Mouse (Mus musculus): ENCODE results near the gene Nme8. TPM values are rescaled to one million over a fixed set of nuclear protein-coding genes. Genes with fewer than 3 reads are reported as not detected.

Gene Nme8
- polyA plus RNA-seq, 1 experiment from 2014 or later: not detected

- ATAC-seq (replicated peaks; ENCODE audit: low FRiP score) (no peak), DNase-seq (ENCODE audit: low spot score) (no peak)
- no peak overlapping the region for H3K27ac ChIP-seq (ENCODE audit: low read depth, low read length)
- H3K9ac ChIP-seq (ENCODE audit: low read length): no peak overlapping the region
- no peaks in the 10 kb centered on the region for H3K9me3 ChIP-seq (ENCODE audit: control insufficient read depth, low read length)
- H3K4me1 ChIP-seq (replicated peaks; ENCODE audit: control insufficient read depth, insufficient read depth, low read length): no peaks in the 10 kb centered on the region; the same call in 1 of the 2 replicates
- no peak overlapping the region for H3K4me2 ChIP-seq (ENCODE audit: low read depth, low read length, severe bottlenecking)
- H3K36me3 ChIP-seq (ENCODE audit: control insufficient read depth, insufficient read depth, low read length): no peaks in the 10 kb centered on the region
- no peaks in the 10 kb centered on the region for H3K27me3 ChIP-seq (ENCODE audit: control insufficient read depth, insufficient read depth, low read length)
- 93% methylated on average over 4 of the region's 4 CpGs for WGBS
- H3K4me3 ChIP-seq (ENCODE audit: low read depth, low read length): no peak overlapping the region
These were observed 3.3 kb upstream of the Nme8 start for GRCm38 (mm10) chr13:19700733-19701442.

DNA sequence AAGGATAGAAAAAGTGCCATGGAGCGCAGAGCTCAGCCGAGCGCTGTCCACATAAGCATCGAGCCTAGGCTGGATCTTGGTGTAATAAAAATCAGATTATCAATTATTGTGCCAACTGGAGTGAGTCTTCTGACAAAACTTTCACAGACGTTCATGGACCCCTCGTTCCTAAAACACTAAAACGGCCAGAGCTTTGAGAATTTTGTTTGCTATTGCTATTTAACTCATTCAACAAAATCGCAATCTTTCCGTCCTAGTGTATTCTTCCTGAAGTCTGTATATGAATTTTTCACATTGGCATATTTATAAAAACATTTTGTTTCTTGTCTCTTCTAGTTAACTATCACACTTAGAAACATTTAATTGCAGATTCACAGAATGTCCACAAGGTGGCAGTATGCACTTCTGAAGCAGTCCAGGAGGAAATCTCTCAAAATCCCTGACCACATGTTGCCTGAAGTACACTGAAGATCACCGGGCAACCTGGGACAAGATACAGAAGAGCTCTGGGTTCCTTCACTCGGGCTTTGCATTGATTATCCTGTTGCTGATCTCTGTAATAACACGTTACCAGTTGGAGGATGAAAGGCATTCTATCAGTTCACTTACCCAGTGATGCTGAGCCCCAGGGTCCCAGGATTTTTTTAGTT is 1.1 kb upstream of the Nme8 start:
- ATAC-seq (replicated peaks; ENCODE audit: low FRiP score) (peak; percentile 59; the same call in 1 of the 2 replicates), DNase-seq (ENCODE audit: low spot score) (no peak)

DNA sequence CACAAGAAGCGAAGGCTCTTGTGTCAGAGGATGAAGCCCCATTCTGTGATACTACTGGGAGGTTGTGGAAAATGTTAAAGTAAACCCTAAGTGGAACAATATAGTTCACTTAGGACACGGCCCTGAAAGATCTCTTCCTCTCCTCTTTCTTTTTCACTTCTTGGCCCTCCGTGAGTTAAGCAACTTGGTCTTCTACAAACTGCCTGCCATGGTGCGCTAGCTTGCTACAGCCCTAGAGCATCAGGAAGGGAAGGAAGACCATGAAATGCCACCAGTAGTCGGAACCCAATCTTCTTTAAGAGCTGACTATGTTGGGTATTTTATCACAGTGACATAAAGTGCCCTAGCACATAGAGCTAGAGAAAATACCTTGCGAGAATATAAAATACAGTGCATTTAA is 7.2 kb downstream of the Nme8 start:
- WGBS: 90% methylated on average over 6 of the region's 6 CpGs
- H3K27me3 ChIP-seq (ENCODE audit: control insufficient read depth, insufficient read depth, low read length): no peaks in the 10 kb centered on the region

More for the DNA sequence above, 1.1 kb upstream of the Nme8 start:
- Histone ChIP-seq H3K27me3 (ENCODE audit: control insufficient read depth, insufficient read depth, low read length) (no peaks in the 10 kb centered on the region), H3K27ac (ENCODE audit: low read depth, low read length) (no peak overlapping the region), H3K36me3 (ENCODE audit: control insufficient read depth, insufficient read depth, low read length) (no peaks in the 10 kb centered on the region), H3K4me3 (ENCODE audit: low read depth, low read length) (no peak overlapping the region), H3K4me2 (ENCODE audit: low read depth, low read length, severe bottlenecking) (no peak overlapping the region), H3K4me1 (replicated peaks; ENCODE audit: control insufficient read depth, insufficient read depth, low read length) (no peaks in the 10 kb centered on the region; the same call in 1 of the 2 replicates), H3K9me3 (ENCODE audit: control insufficient read depth, low read length) (no peaks in the 10 kb centered on the region), H3K9ac (ENCODE audit: low read length) (no peak overlapping the region)
- 29% methylated on average over 12 of the region's 12 CpGs for WGBS

DNA sequence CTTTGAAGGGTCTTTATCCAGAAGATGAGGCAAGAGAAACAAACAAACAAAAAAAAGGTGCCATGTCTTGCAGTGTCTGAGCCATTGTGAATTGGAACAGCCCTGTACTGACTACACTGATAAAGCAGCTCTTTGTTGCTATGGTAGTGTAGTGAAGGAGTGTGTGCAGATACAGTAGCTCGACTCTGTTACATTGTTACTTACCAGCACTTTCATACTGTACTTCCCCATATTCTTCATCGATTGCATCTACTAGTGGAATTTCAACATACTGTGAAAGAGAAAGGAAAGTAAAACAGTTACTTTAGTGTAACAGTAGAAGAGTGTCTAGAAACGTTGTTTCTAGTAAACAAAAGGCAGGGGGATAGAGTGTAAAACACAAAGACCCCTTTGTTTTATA is 7.6 kb downstream of the Nme8 start:
- Histone ChIP-seq H3K4me1 (replicated peaks; ENCODE audit: control insufficient read depth, insufficient read depth, low read length) (no peaks in the 10 kb centered on the region), H3K27me3 (ENCODE audit: control insufficient read depth, insufficient read depth, low read length) (no peaks in the 10 kb centered on the region), H3K27ac (ENCODE audit: low read depth, low read length) (no peak overlapping the region), H3K4me3 (ENCODE audit: low read depth, low read length) (no peak overlapping the region), H3K9ac (ENCODE audit: low read length) (no peak overlapping the region), H3K36me3 (ENCODE audit: control insufficient read depth, insufficient read depth, low read length) (no peaks in the 10 kb centered on the region), H3K9me3 (ENCODE audit: control insufficient read depth, low read length) (no peaks in the 10 kb centered on the region), H3K4me2 (ENCODE audit: low read depth, low read length, severe bottlenecking) (no peak overlapping the region)
- WGBS: 65% methylated on average over 3 of the region's 3 CpGs
- no peak for DNase-seq (ENCODE audit: low spot score)
- no peak for ATAC-seq (replicated peaks; ENCODE audit: low FRiP score)

More for the DNA sequence above, 7.2 kb downstream of the Nme8 start:
- no peak overlapping the region for H3K27ac ChIP-seq (ENCODE audit: low read depth, low read length)
- H3K4me1 ChIP-seq (replicated peaks; ENCODE audit: control insufficient read depth, insufficient read depth, low read length): no peaks in the 10 kb centered on the region
- H3K36me3 ChIP-seq (ENCODE audit: control insufficient read depth, insufficient read depth, low read length): no peaks in the 10 kb centered on the region
- no peaks in the 10 kb centered on the region for H3K9me3 ChIP-seq (ENCODE audit: control insufficient read depth, low read length)
- H3K9ac ChIP-seq (ENCODE audit: low read length): no peak overlapping the region
- DNase-seq (ENCODE audit: low spot score): no peak
- H3K4me3 ChIP-seq (ENCODE audit: low read depth, low read length): no peak overlapping the region
- no peak overlapping the region for H3K4me2 ChIP-seq (ENCODE audit: low read depth, low read length, severe bottlenecking)
- ATAC-seq (replicated peaks; ENCODE audit: low FRiP score): no peak

DNA sequence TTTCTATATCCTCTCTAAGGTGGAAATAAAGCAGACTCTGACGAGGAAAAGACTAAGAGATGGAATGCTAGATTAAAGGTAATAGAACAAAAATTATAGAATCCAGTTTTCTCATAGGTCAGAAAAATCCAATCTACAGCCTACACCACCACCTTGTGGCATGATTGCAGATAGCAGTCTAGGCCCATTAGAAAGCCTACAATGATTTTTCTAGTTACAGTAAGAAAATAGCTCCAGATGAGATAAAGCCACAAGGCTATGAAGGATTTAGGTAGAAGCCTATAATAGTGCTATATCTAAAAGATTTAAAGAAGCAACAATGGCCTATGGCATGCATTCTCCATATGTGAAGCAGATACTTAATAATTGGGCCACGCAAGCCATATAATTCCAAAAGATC is 13.6 kb downstream of the Nme8 start:
- no peak overlapping the region for H3K9ac ChIP-seq (ENCODE audit: low read length)
- 67% methylated on average over 2 of the region's 2 CpGs for WGBS
- no peaks in the 10 kb centered on the region for H3K36me3 ChIP-seq (ENCODE audit: control insufficient read depth, insufficient read depth, low read length)
- H3K4me3 ChIP-seq (ENCODE audit: low read depth, low read length): no peak overlapping the region
- H3K27me3 ChIP-seq (ENCODE audit: control insufficient read depth, insufficient read depth, low read length): no peaks in the 10 kb centered on the region
- H3K4me2 ChIP-seq (ENCODE audit: low read depth, low read length, severe bottlenecking): no peak overlapping the region
- no peak for DNase-seq (ENCODE audit: low spot score)
- H3K9me3 ChIP-seq (ENCODE audit: control insufficient read depth, low read length): no peaks in the 10 kb centered on the region
- ATAC-seq (replicated peaks; ENCODE audit: low FRiP score): no peak
- no peak overlapping the region for H3K27ac ChIP-seq (ENCODE audit: low read depth, low read length)
- no peaks in the 10 kb centered on the region for H3K4me1 ChIP-seq (replicated peaks; ENCODE audit: control insufficient read depth, insufficient read depth, low read length)

- Histone ChIP-seq H3K9me3 (ENCODE audit: control insufficient read depth, low read length) (no peaks in the 10 kb centered on the region), H3K4me2 (ENCODE audit: low read depth, low read length, severe bottlenecking) (no peak overlapping the region), H3K4me3 (ENCODE audit: low read depth, low read length) (no peak overlapping the region), H3K36me3 (ENCODE audit: control insufficient read depth, insufficient read depth, low read length) (no peaks in the 10 kb centered on the region), H3K27ac (ENCODE audit: low read depth, low read length) (no peak overlapping the region), H3K9ac (ENCODE audit: low read length) (no peak overlapping the region), H3K27me3 (ENCODE audit: control insufficient read depth, insufficient read depth, low read length) (no peaks in the 10 kb centered on the region), H3K4me1 (replicated peaks; ENCODE audit: control insufficient read depth, insufficient read depth, low read length) (no peaks in the 10 kb centered on the region)
- WGBS: 69% methylated on average over 8 of the region's 8 CpGs
- ATAC-seq (replicated peaks; ENCODE audit: low FRiP score): peak; percentile 58; the same call in 1 of the 2 replicates
- no peak for DNase-seq (ENCODE audit: low spot score)
These were observed 14.5 kb downstream of the Nme8 start for GRCm38 (mm10) chr13:19682879-19683640.

- H3K9me3 ChIP-seq (ENCODE audit: control insufficient read depth, low read length): no peaks in the 10 kb centered on the region
- no peaks in the 10 kb centered on the region for H3K4me1 ChIP-seq (replicated peaks; ENCODE audit: control insufficient read depth, insufficient read depth, low read length)
- no peak for DNase-seq (ENCODE audit: low spot score)
- no peaks in the 10 kb centered on the region for H3K36me3 ChIP-seq (ENCODE audit: control insufficient read depth, insufficient read depth, low read length)
- no peak overlapping the region for H3K27ac ChIP-seq (ENCODE audit: low read depth, low read length)
- H3K27me3 ChIP-seq (ENCODE audit: control insufficient read depth, insufficient read depth, low read length): no peaks in the 10 kb centered on the region
- H3K4me3 ChIP-seq (ENCODE audit: low read depth, low read length): no peak overlapping the region
- no peak overlapping the region for H3K9ac ChIP-seq (ENCODE audit: low read length)
- no peak for ATAC-seq (replicated peaks; ENCODE audit: low FRiP score)
- H3K4me2 ChIP-seq (ENCODE audit: low read depth, low read length, severe bottlenecking): no peak overlapping the region
These were observed 23.0 kb downstream of the Nme8 start for GRCm38 (mm10) chr13:19674601-19675000.

DNA sequence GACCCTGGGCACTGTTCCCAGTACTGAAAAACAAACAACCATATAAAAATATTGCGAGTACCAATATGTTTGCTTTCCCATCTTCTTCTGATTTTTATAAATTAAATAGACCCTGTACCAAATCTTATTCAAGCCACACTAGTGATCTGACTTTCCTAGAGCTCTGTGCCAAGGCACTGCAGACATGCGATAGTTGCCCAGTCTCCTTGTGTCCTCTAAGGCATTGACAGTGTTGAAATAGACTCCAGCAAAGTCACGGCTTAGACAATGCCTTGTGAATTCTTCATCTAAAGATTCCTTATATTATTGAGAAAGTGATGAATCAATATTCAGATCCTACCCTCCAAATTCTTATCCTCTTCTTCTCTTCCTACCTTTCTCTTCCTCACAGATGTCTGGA is 23.6 kb downstream of the Nme8 start:
- Histone ChIP-seq H3K4me2 (ENCODE audit: low read depth, low read length, severe bottlenecking) (no peak overlapping the region), H3K27me3 (ENCODE audit: control insufficient read depth, insufficient read depth, low read length) (no peaks in the 10 kb centered on the region), H3K9me3 (ENCODE audit: control insufficient read depth, low read length) (no peaks in the 10 kb centered on the region), H3K4me1 (replicated peaks; ENCODE audit: control insufficient read depth, insufficient read depth, low read length) (no peaks in the 10 kb centered on the region), H3K4me3 (ENCODE audit: low read depth, low read length) (no peak overlapping the region), H3K9ac (ENCODE audit: low read length) (no peak overlapping the region), H3K36me3 (ENCODE audit: control insufficient read depth, insufficient read depth, low read length) (no peaks in the 10 kb centered on the region), H3K27ac (ENCODE audit: low read depth, low read length) (no peak overlapping the region)
- 84% methylated on average over 3 of the region's 3 CpGs for WGBS
- DNase-seq (ENCODE audit: low spot score) (no peak), ATAC-seq (replicated peaks; ENCODE audit: low FRiP score) (no peak)
